In the genomic region with DNA sequence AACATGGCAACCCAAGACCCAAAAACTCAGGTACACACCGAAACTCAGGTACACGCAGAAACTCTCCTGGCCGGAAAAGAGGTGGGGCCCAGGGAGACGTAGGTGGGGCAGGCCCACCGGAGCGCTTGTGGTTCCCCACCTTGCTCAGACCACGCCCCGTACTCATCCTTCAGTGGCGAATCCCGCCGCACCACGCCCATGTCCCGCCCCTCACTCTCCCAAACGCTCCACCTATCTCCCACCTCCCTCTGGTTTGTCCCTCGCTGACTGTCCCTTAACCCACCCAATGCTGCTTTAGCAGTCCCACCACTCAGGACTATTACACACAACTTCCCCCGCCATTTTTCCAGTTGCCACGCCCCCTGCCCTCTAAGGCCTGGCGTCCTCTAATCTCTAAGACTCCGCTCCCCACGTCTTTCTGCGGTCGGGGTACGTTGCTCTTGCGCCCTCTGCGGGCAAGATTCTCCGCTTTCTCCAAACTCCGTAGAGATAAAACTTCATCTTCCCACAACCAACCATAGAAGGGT, we compare ENCODE assay signal across 8 mouse cellular contexts. TPM values are rescaled to one million over a fixed set of nuclear protein-coding genes. Genes with fewer than 3 reads are reported as not detected.
DNase-seq lines count a peak whose midpoint lies in the region; ATAC-seq lines count a peak whose summit lies in the region.

No protein-coding gene starts in this region.

- H3K27ac ChIP-seq in midbrain, embryonic 11.5 days (ENCODE audit: low read depth, low read length), result peak overlapping the region; percentile 92

- no peaks in the 10 kb centered on the region for H3K36me3 ChIP-seq in midbrain, embryonic 11.5 days (ENCODE audit: control insufficient read depth, insufficient read depth, low read length)

- H3K4me3 ChIP-seq in midbrain, embryonic 11.5 days (ENCODE audit: low read depth, low read length), result peak overlapping the region; percentile 59

- peak overlapping the region; percentile 74 for H3K4me2 ChIP-seq in midbrain, embryonic 11.5 days

- no peaks in the 10 kb centered on the region for H3K27me3 ChIP-seq in midbrain, embryonic 11.5 days (ENCODE audit: control insufficient read depth, insufficient read depth, low read length)

- DNase-seq in WW6 (ENCODE audit: low read depth, low spot score), result peak; percentile 93
- DNase-seq in cerebellum, postnatal 4 days (ENCODE audit: low spot score in 2 of 2), result peak; percentile 55 to 81
- peak; percentile 90 for DNase-seq in gastrocnemius, postnatal 14 days
- DNase-seq in induced T-regulatory cell, adult 2 months (ENCODE audit: low read depth), result peak; percentile 89
- DNase-seq in left cerebral cortex, postnatal 4 days, result peak; percentile 83
- DNase-seq in midbrain, embryonic 11.5 days (ENCODE audit: low spot score, missing footprints), result no peak
- DNase-seq in right cerebral cortex, postnatal 4 days, result peak; percentile 78
- DNase-seq in MN1 (ENCODE audit: low spot score), result no peak

- 1% methylated on average over 26 of the region's 27 CpGs for WGBS in midbrain, embryonic 11.5 days

- H3K4me1 ChIP-seq in midbrain, embryonic 11.5 days (ENCODE audit: control insufficient read depth, insufficient read depth, low read length), result peaks cover 35% of the 10 kb centered on the region

- intact Hi-C loops in gastrocnemius, postnatal 14 days (cut with DNase I; ENCODE audit: low total_unique reads), result loop anchor here (1.0 kb wide), 1 partner anchor 25 kb away; no protein-coding TSS in a partner anchor
- intact Hi-C loops in left cerebral cortex, postnatal 4 days (cut with DNase I), result no loop called here

- peak; percentile 81 for ATAC-seq in midbrain, embryonic 11.5 days (ENCODE audit: low FRiP score)

- H3K9ac ChIP-seq in midbrain, embryonic 11.5 days (ENCODE audit: low read length), result peak overlapping the region; percentile 88

- no peaks in the 10 kb centered on the region for H3K9me3 ChIP-seq in midbrain, embryonic 11.5 days (ENCODE audit: control insufficient read depth, low read length)

RNA-seq across cellular contexts. Expression of a gene that starts 0.6 kb away (rescaled TPM):
- total RNA-seq in gastrocnemius, postnatal 14 days (2021), result 10 to 100 TPM; 21.9 to 25.7 TPM
- total RNA-seq in left cerebral cortex, postnatal 4 days (2021), result 10 to 100 TPM; 44.2 to 45.3 TPM
- 6.8 and 6.9 TPM in 2 replicates for polyA plus RNA-seq in midbrain, embryonic 11.5 days (2014; fragmentation: Nextera tagmentation; extraction: Ambion mirVana)

RNA-seq across cellular contexts. Expression of a gene that starts 41.9 kb away (rescaled TPM):
- 1 to 10 TPM; 1.6 to 2.1 TPM for total RNA-seq in gastrocnemius, postnatal 14 days (2021)
- 1 to 10 TPM; 2.0 to 2.5 TPM for total RNA-seq in left cerebral cortex, postnatal 4 days (2021)
- polyA plus RNA-seq in midbrain, embryonic 11.5 days (2014; fragmentation: Nextera tagmentation; extraction: Ambion mirVana), result 1.6 and 2.4 TPM in 2 replicates

Comparison
In these comparisons a context has a peak if more than half of its experiments do, and no peak if none do; other contexts are left out.
1. DNase-seq: peak in WW6 (single experiment), cerebellum, postnatal 4 days (2 of 2), gastrocnemius, postnatal 14 days (single experiment), induced T-regulatory cell, adult 2 months (single experiment), left cerebral cortex, postnatal 4 days (single experiment) and right cerebral cortex, postnatal 4 days (single experiment); none in midbrain, embryonic 11.5 days (single experiment) and MN1 (single experiment).